Mouse (Mus musculus) ES-Bruce4 (cell line): ENCODE data around the gene D13Ertd608e. TPM values are rescaled to one million over a fixed set of nuclear protein-coding genes. Genes with fewer than 3 reads are reported as not detected.
"Not testable (repeated sequence)": the region's sequence is repeated elsewhere in the genome, so short reads cannot be mapped to it uniquely, and the experiment has no call there.

Experiments
- H3K27ac ChIP-seq: 2 replicates; pipeline ENCODE4 v1.5.1; 2012; ENCODE audit warnings: low read length, inconsistent platforms; ENCODE audit not compliant: insufficient read depth
- H3K27me3 ChIP-seq: 2 replicates; pipeline ENCODE4 v1.6.1; 2012; ENCODE audit warnings: mild to moderate bottlenecking, low read length, inconsistent platforms; ENCODE audit not compliant: control insufficient read depth, poor library complexity, insufficient read depth, severe bottlenecking
- H3K36me3 ChIP-seq: 2 replicates; pipeline ENCODE4 v1.6.1; 2012; ENCODE audit warnings: inconsistent platforms, mild to moderate bottlenecking, low read length, moderate library complexity; ENCODE audit not compliant: control insufficient read depth, poor library complexity, insufficient read depth, severe bottlenecking
- H3K4me1 ChIP-seq: one replicate; pipeline ENCODE4 v1.8.1; 2011; ENCODE audit warnings: low read length; ENCODE audit not compliant: control insufficient read depth, insufficient read depth
- H3K4me3 ChIP-seq: 2 replicates; pipeline ENCODE4 v1.5.1; 2011; ENCODE audit warnings: low read depth, mild to moderate bottlenecking, low read length
- H3K9ac ChIP-seq: 2 replicates; pipeline ENCODE4 v1.6.1; 2012; ENCODE audit warnings: low read depth, mild to moderate bottlenecking, inconsistent platforms; ENCODE audit not compliant: poor library complexity, severe bottlenecking
- H3K9me3 ChIP-seq: replicated peaks from 2 replicates; pipeline ENCODE4 v1.6.1; 2012; ENCODE audit warnings: mild to moderate bottlenecking, low read length, inconsistent platforms; ENCODE audit not compliant: control insufficient read depth, poor library complexity, insufficient read depth, severe bottlenecking
- CTCF ChIP-seq: IDR thresholded peaks from one replicate; pipeline ENCODE4 v1.8.1; 2011; ENCODE audit warnings: low read depth, low read length
- EP300 ChIP-seq: IDR thresholded peaks from 2 replicates; pipeline ENCODE4 v1.6.1; 2011; ENCODE audit warnings: low read depth, low read length; ENCODE audit not compliant: insufficient read depth
- POLR2A ChIP-seq: IDR thresholded peaks from one replicate; pipeline ENCODE4 v1.8.1; 2011; ENCODE audit warnings: low read length; ENCODE audit not compliant: insufficient read depth
- polyA plus RNA-seq: library from polyadenylated mRNA; stranded (reverse); fragments of >200 nt; gene quantifications from 2 replicates; pipeline ENCODE4 v1.2.4, GENCODE M21; 2011; ENCODE audit warnings: low read depth; ENCODE audit not compliant: missing spikeins, insufficient read depth, insufficient read length

Gene D13Ertd608e
- polyA plus RNA-seq: not detected in 2 replicates

DNA sequence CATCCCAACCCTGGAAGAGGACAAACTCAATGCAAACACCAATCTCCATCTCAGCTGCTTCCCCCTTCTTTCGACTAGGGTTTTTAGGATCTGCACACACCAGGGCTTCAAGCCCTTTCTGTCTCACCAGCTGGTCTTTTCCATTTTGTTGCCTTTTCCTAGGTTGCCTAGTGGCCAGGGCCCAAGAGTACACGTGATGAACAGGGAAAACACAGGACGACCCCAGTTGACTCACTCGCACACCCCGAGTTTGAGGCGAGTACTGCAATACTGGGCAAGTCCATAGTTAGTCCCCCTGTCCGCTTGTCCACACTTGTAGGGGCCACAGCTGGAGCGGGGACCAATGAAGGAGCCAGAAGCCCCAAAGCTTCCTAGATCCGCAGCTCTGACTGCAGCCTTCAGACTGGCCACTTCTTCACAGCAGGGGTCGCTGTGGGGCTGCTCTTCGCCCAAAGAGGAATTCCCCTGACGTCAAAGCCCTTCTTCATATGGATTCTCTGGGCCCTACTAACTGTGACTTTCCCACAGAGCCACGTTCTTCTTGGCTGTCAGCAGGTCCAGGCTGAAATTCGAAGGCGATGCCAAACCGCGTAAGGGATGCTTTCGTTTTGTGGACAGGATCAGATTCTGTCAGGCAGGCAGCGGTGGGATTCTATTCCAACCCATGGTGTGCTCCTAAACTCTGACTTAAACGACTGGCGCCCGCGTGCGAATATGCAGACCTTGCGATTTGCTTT lies at the start of gene D13Ertd608e:
Gene D13Ertd608e (plus strand): TSS at position 687 of the 737 bp plus-strand sequence.
- TF ChIP-seq CTCF: peak; percentile 28
- not testable (repeated sequence) for H3K36me3 ChIP-seq, H3K4me3 ChIP-seq, H3K27ac ChIP-seq, H3K9ac ChIP-seq, H3K27me3 ChIP-seq, H3K9me3 ChIP-seq, H3K4me1 ChIP-seq

- peak overlapping the region; percentile 38; the same call in 1 of the 2 replicates for H3K27ac ChIP-seq
- no peak for TF ChIP-seq EP300
- no peak for TF ChIP-seq CTCF
- no peak for TF ChIP-seq POLR2A
- H3K36me3 ChIP-seq: peaks cover 31% of the 10 kb centered on the region
- H3K4me1 ChIP-seq: no peaks in the 10 kb centered on the region
- no peaks in the 10 kb centered on the region for H3K27me3 ChIP-seq
- peak overlapping the region; percentile 85 for H3K9ac ChIP-seq
- H3K9me3 ChIP-seq: no peaks in the 10 kb centered on the region
- peak overlapping the region; percentile 98 for H3K4me3 ChIP-seq
Observed at GRCm38 (mm10) chr13:119789851-119790717, 45.7 kb upstream of the D13Ertd608e start.

DNA sequence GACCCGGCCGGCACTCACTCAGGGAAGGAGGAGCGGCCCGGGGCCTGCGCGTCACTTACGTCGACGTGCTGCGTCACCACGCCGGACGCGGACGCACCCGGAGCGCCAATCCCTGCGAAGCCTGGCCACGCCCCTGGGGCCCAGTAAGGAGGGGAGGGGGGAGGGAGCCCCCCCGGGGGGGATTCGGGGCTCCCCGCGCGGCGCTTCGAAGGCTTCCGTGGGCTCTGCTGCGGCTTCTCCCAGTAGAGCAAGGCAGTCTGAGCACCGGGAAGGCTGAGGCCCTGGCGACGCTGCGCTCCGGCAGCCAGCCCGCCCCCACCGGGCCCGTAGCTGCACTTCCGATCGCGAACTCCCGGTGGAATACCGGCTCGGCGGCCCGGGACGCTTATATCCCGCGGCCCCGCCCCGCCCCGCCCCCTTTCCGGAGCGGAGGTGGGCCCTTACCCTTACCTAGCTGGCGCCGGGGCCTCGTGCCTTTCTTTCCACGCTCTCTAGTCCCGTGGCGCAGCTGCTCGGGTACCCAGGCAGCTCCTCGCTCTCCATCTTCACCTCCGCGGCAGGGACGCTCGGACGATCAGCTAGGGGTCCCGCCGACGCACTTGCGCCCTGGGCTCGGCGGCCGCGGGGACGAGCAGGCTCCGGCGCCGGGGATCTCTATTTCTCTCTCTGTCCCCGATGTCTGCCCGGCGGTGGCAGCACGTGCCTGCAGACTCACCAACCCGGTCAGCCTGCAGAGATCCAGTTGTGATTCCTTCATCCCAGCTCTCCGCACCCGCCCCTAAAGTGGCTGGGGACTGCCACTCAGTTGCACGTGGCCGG lies 44.8 kb upstream of the D13Ertd608e start, which contains the start of gene Zfp131:
Gene Zfp131 (minus strand): TSS at position 129 of the 819 bp plus-strand sequence.
- Histone ChIP-seq H3K36me3 (peaks cover 23% of the 10 kb centered on the region), H3K9ac (peak within 1 kb of the TSS; percentile 85), H3K4me3 (peak within 1 kb of the TSS; percentile 98), H3K27ac (peak within 1 kb of the TSS; percentile 76), H3K27me3 (no peaks in the 10 kb centered on the region), H3K9me3 (no peaks in the 10 kb centered on the region), H3K4me1 (no peaks in the 10 kb centered on the region)
- TF ChIP-seq EP300 (0 out of 2 replicates have a peak, but pooled peaks have one; percentile 14), CTCF (no peak)

GRCm38 (mm10) chr13:119791580-119792135 lies 44.1 kb upstream of the D13Ertd608e start:
- Histone ChIP-seq H3K27me3 (no peaks in the 10 kb centered on the region), H3K4me3 (peak overlapping the region; percentile 74), H3K27ac (peak overlapping the region; percentile 76), H3K9ac (peak overlapping the region; percentile 85), H3K4me1 (no peaks in the 10 kb centered on the region), H3K9me3 (no peaks in the 10 kb centered on the region), H3K36me3 (peaks cover 19% of the 10 kb centered on the region)
- TF ChIP-seq CTCF (no peak), POLR2A (no peak)

- Histone ChIP-seq H3K4me3 (no peak overlapping the region), H3K4me1 (no peaks in the 10 kb centered on the region), H3K27ac (no peak overlapping the region), H3K9ac (no peak overlapping the region; the same call in 1 of the 2 replicates), H3K9me3 (no peaks in the 10 kb centered on the region), H3K27me3 (no peaks in the 10 kb centered on the region), H3K36me3 (peaks cover 10% of the 10 kb centered on the region)
- TF ChIP-seq CTCF (no peak), EP300 (no peak), POLR2A (no peak)
Observed at GRCm38 (mm10) chr13:119792791-119793404, 42.9 kb upstream of the D13Ertd608e start.
